In genomic region chr12:112877073-112877576, GRCm38 (mm10) we compare ENCODE assay signal across 10 mouse cellular contexts. TPM values are rescaled to one million over a fixed set of nuclear protein-coding genes. Genes with fewer than 3 reads are reported as not detected.
DNase-seq lines count a peak whose midpoint lies in the region; ATAC-seq lines count a peak whose summit lies in the region.
"Had no signal": no experiment of that assay in that cellular context is flagged by ENCODE, and none has a peak within 500 bp of the region (broad histone marks: within the 10 kb centered on the region; RNA-seq: fewer than 3 reads in every experiment).

No protein-coding gene starts in this region.

- H3K4me2 ChIP-seq in heart, embryonic 15.5 days = peak overlapping the region; percentile 83
- peak overlapping the region; percentile 81 for H3K4me2 ChIP-seq in embryonic facial prominence, embryonic 11.5 days (ENCODE audit: low read depth, low read length)
- H3K4me2 ChIP-seq in hindbrain, embryonic 14.5 days (replicated peaks) = peak overlapping the region; percentile 48
- peak overlapping the region; percentile 49 for H3K4me2 ChIP-seq in midbrain, embryonic 14.5 days (ENCODE audit: low read length)

- WGBS in heart, embryonic 15.5 days = 6% methylated on average over 17 of the region's 17 CpGs
- 6% methylated on average over 17 of the region's 17 CpGs for WGBS in embryonic facial prominence, embryonic 11.5 days
- WGBS in hindbrain, embryonic 14.5 days = 6% methylated on average over 17 of the region's 17 CpGs
- 7% methylated on average over 17 of the region's 17 CpGs for WGBS in midbrain, embryonic 14.5 days

- H3K4me1 ChIP-seq in heart, embryonic 15.5 days (replicated peaks) = peaks cover 35% of the 10 kb centered on the region
- peaks cover 6% of the 10 kb centered on the region; the same call in 1 of the 2 replicates for H3K4me1 ChIP-seq in embryonic facial prominence, embryonic 11.5 days (ENCODE audit: control insufficient read depth, insufficient read depth, low read length)
- H3K4me1 ChIP-seq in hindbrain, embryonic 14.5 days (replicated peaks; ENCODE audit: control insufficient read depth, insufficient read depth, low read length) = peaks cover 11% of the 10 kb centered on the region; the same call in 1 of the 2 replicates
- peaks cover 10% of the 10 kb centered on the region; the same call in 1 of the 2 replicates for H3K4me1 ChIP-seq in midbrain, embryonic 14.5 days (ENCODE audit: control insufficient read depth, insufficient read depth, low read length)

- no peak for DNase-seq in heart, adult 18-20 months
- peak; percentile 46 for DNase-seq in embryonic facial prominence, embryonic 11.5 days (ENCODE audit: low spot score)
- DNase-seq in hindbrain, embryonic 14.5 days (ENCODE audit: low spot score) = no peak
- DNase-seq in midbrain, embryonic 14.5 days = no peak
- no peak for DNase-seq in MN1 (ENCODE audit: low spot score)
- DNase-seq in left cerebral cortex, adult 18-20 months (ENCODE audit: low spot score in 2 of 2) = no peak
- DNase-seq in B cell, adult 2 months = no peak

- no peak overlapping the region for H3K27ac ChIP-seq in heart, embryonic 15.5 days
- no peak overlapping the region for H3K27ac ChIP-seq in embryonic facial prominence, embryonic 11.5 days (replicated peaks; ENCODE audit: low read depth, low read length)
- no peak overlapping the region for H3K27ac ChIP-seq in hindbrain, embryonic 14.5 days
- no peak overlapping the region for H3K27ac ChIP-seq in midbrain, embryonic 14.5 days (replicated peaks; ENCODE audit: low read depth, low read length)
- H3K27ac ChIP-seq: macrophage had no signal

- H3K4me3 ChIP-seq in heart, embryonic 15.5 days = peak overlapping the region; percentile 45
- H3K4me3 ChIP-seq in embryonic facial prominence, embryonic 11.5 days (ENCODE audit: low read depth, low read length) = peak overlapping the region; percentile 31
- H3K4me3 ChIP-seq in hindbrain, embryonic 14.5 days (replicated peaks; ENCODE audit: low read length) = peak overlapping the region; percentile 26
- H3K4me3 ChIP-seq in midbrain, embryonic 14.5 days (replicated peaks; ENCODE audit: low read depth, low read length) = peak overlapping the region; percentile 29

- no peaks in the 10 kb centered on the region for H3K36me3 ChIP-seq in heart, embryonic 15.5 days
- H3K36me3 ChIP-seq in embryonic facial prominence, embryonic 11.5 days (replicated peaks; ENCODE audit: control insufficient read depth, insufficient read depth, low read depth, low read length) = no peaks in the 10 kb centered on the region
- H3K36me3 ChIP-seq in hindbrain, embryonic 14.5 days (replicated peaks; ENCODE audit: control insufficient read depth, insufficient read depth) = no peaks in the 10 kb centered on the region
- H3K36me3 ChIP-seq in midbrain, embryonic 14.5 days (ENCODE audit: control insufficient read depth, insufficient read depth, low read length) = no peaks in the 10 kb centered on the region

- H3K9ac ChIP-seq in heart, embryonic 15.5 days = peak overlapping the region; percentile 43; the same call in 1 of the 2 replicates
- peak overlapping the region; percentile 59 for H3K9ac ChIP-seq in embryonic facial prominence, embryonic 11.5 days (replicated peaks; ENCODE audit: low read length)
- no peak overlapping the region for H3K9ac ChIP-seq in hindbrain, embryonic 14.5 days
- 0 out of 2 replicates have a peak overlapping the region, but pooled peaks have one; percentile 23 for H3K9ac ChIP-seq in midbrain, embryonic 14.5 days (replicated peaks; ENCODE audit: low read length)

- H3K9me3 ChIP-seq in heart, embryonic 15.5 days (replicated peaks) = no peaks in the 10 kb centered on the region
- H3K9me3 ChIP-seq in embryonic facial prominence, embryonic 11.5 days (replicated peaks; ENCODE audit: control insufficient read depth, low read length) = no peaks in the 10 kb centered on the region
- H3K9me3 ChIP-seq in hindbrain, embryonic 14.5 days (ENCODE audit: control insufficient read depth, low read length) = no peaks in the 10 kb centered on the region
- H3K9me3 ChIP-seq in midbrain, embryonic 14.5 days (ENCODE audit: control insufficient read depth, low read length) = no peaks in the 10 kb centered on the region

- H3K27me3 ChIP-seq in heart, embryonic 15.5 days = peaks cover 87% of the 10 kb centered on the region
- peaks cover 52% of the 10 kb centered on the region for H3K27me3 ChIP-seq in embryonic facial prominence, embryonic 11.5 days (ENCODE audit: control insufficient read depth, insufficient read depth, low read length)
- H3K27me3 ChIP-seq in hindbrain, embryonic 14.5 days (ENCODE audit: control insufficient read depth, insufficient read depth, low read length) = peaks cover 55% of the 10 kb centered on the region
- peaks cover 55% of the 10 kb centered on the region for H3K27me3 ChIP-seq in midbrain, embryonic 14.5 days (ENCODE audit: control insufficient read depth, insufficient read depth, low read length)
- H3K27me3 ChIP-seq: Patski had no signal

- ATAC-seq in heart, embryonic 15.5 days (replicated peaks; ENCODE audit: insufficient number of reproducible peaks, insufficient read depth, low FRiP score, low read depth) = no peak
- no peak for ATAC-seq in embryonic facial prominence, embryonic 11.5 days (replicated peaks; ENCODE audit: insufficient number of reproducible peaks, low FRiP score, low TSS enrichment, low read depth)
- no peak for ATAC-seq in hindbrain, embryonic 14.5 days (ENCODE audit: low FRiP score)
- no peak for ATAC-seq in midbrain, embryonic 14.5 days (ENCODE audit: low FRiP score, low TSS enrichment)
- ATAC-seq: Patski had no signal

RNA-seq across cellular contexts. Expression of gene Gpr132, which starts 9.1 kb away (rescaled TPM):
- polyA plus RNA-seq in heart, embryonic 15.5 days (2015; fragmentation: Nextera tagmentation; extraction: Ambion mirVana) = 0.19 and 2.2 TPM in 2 replicates
- total RNA-seq in heart, adult 18-20 months (2021) = 1 to 10 TPM in 1 of 2 experiments, under 1 TPM in 1; 0.37 to 1.3 TPM
- polyA plus RNA-seq in embryonic facial prominence, embryonic 11.5 days (2014; fragmentation: Nextera tagmentation; extraction: Ambion mirVana) = 0.15 TPM in 1 of 2 replicates, not detected in the other
- not detected in 2 replicates for polyA plus RNA-seq in hindbrain, embryonic 14.5 days (2014; fragmentation: Nextera tagmentation; extraction: Ambion mirVana)
- polyA plus RNA-seq in midbrain, embryonic 14.5 days (2014; fragmentation: Nextera tagmentation; extraction: Ambion mirVana) = 0.08 TPM in 1 of 2 replicates, not detected in the other
- under 1 TPM in 1 of 2 experiments, not detected in 1; 0.14 TPM for total RNA-seq in left cerebral cortex, adult 18-20 months (2021)
- polyA plus RNA-seq: Patski had no signal

RNA-seq across cellular contexts. Expression of gene Cdca4, which starts 47.9 kb away (rescaled TPM):
- 34.6 and 53.3 TPM in 2 replicates for polyA plus RNA-seq in heart, embryonic 15.5 days (2015; fragmentation: Nextera tagmentation; extraction: Ambion mirVana)
- 1 to 10 TPM; 5.1 to 5.6 TPM for total RNA-seq in heart, adult 18-20 months (2021)
- polyA plus RNA-seq in embryonic facial prominence, embryonic 11.5 days (2014; fragmentation: Nextera tagmentation; extraction: Ambion mirVana) = 175 and 179 TPM in 2 replicates
- 39.1 and 43.4 TPM in 2 replicates for polyA plus RNA-seq in hindbrain, embryonic 14.5 days (2014; fragmentation: Nextera tagmentation; extraction: Ambion mirVana)
- 45.0 and 60.8 TPM in 2 replicates for polyA plus RNA-seq in midbrain, embryonic 14.5 days (2014; fragmentation: Nextera tagmentation; extraction: Ambion mirVana)
- 10 to 100 TPM; 10.8 to 12.9 TPM for total RNA-seq in left cerebral cortex, adult 18-20 months (2021)

RNA-seq across cellular contexts. Expression of gene Jag2, which starts 52.5 kb away (rescaled TPM):
- 3.7 and 6.6 TPM in 2 replicates for polyA plus RNA-seq in heart, embryonic 15.5 days (2015; fragmentation: Nextera tagmentation; extraction: Ambion mirVana)
- 10 to 100 TPM; 31.5 to 38.6 TPM for total RNA-seq in heart, adult 18-20 months (2021)
- 3.5 and 5.7 TPM in 2 replicates for polyA plus RNA-seq in embryonic facial prominence, embryonic 11.5 days (2014; fragmentation: Nextera tagmentation; extraction: Ambion mirVana)
- 12.5 and 16.1 TPM in 2 replicates for polyA plus RNA-seq in hindbrain, embryonic 14.5 days (2014; fragmentation: Nextera tagmentation; extraction: Ambion mirVana)
- 15.1 and 18.5 TPM in 2 replicates for polyA plus RNA-seq in midbrain, embryonic 14.5 days (2014; fragmentation: Nextera tagmentation; extraction: Ambion mirVana)
- total RNA-seq in left cerebral cortex, adult 18-20 months (2021) = 10 to 100 TPM; 53.4 to 58.9 TPM
